Mouse (Mus musculus): ENCODE results near the gene Hpca.

The Hpca gene

GRCm38 (mm10) chr4:129136189-129136578, 14.3 kb upstream of the Hpca start:
- in situ Hi-C loops (cut with MboI, MseI), result no loop called here

GRCm38 (mm10) chr4:129135637-129136036, 13.8 kb upstream of the Hpca start:
- in situ Hi-C loops (cut with MboI, MseI), result no loop called here

- in situ Hi-C loops (cut with MboI, MseI), result no loop called here
Observed at GRCm38 (mm10) chr4:129134799-129135585, 13.2 kb upstream of the Hpca start.

- in situ Hi-C loops (cut with MboI, MseI), result no loop called here
Observed at GRCm38 (mm10) chr4:129130755-129131303, 9.0 kb upstream of the Hpca start.

GRCm38 (mm10) chr4:129130149-129130548, 8.3 kb upstream of the Hpca start:
- in situ Hi-C loops (cut with MboI, MseI), result no loop called here

- in situ Hi-C loops (cut with MboI, MseI), result no loop called here
Observed at GRCm38 (mm10) chr4:129129387-129129786, 7.6 kb upstream of the Hpca start.

- in situ Hi-C loops (cut with MboI, MseI), result no loop called here
Observed at GRCm38 (mm10) chr4:129128582-129129338, 6.9 kb upstream of the Hpca start.

GRCm38 (mm10) chr4:129125736-129126451, 4.1 kb upstream of the Hpca start:
- in situ Hi-C loops (cut with MboI, MseI), result no loop called here

GRCm38 (mm10) chr4:129124652-129125146, 2.9 kb upstream of the Hpca start:
- in situ Hi-C loops (cut with MboI, MseI), result no loop called here

- in situ Hi-C loops (cut with MboI, MseI), result no loop called here
Observed at GRCm38 (mm10) chr4:129122719-129123118, 883 bp upstream of the Hpca start.

- in situ Hi-C loops (cut with MboI, MseI), result no loop called here
Observed at GRCm38 (mm10) chr4:129122107-129122506, 271 bp upstream of the Hpca start.

GRCm38 (mm10) chr4:129120520-129121445, 1.1 kb downstream of the Hpca start:
- in situ Hi-C loops (cut with MboI, MseI), result no loop called here

GRCm38 (mm10) chr4:129119708-129120107, 2.1 kb downstream of the Hpca start:
- in situ Hi-C loops (cut with MboI, MseI), result no loop called here

GRCm38 (mm10) chr4:129117720-129118510, 3.9 kb downstream of the Hpca start:
- in situ Hi-C loops (cut with MboI, MseI), result no loop called here

GRCm38 (mm10) chr4:129116703-129117102, 5.1 kb downstream of the Hpca start:
- in situ Hi-C loops (cut with MboI, MseI), result no loop called here

GRCm38 (mm10) chr4:129113083-129113988, 8.5 kb downstream of the Hpca start:
- in situ Hi-C loops (cut with MboI, MseI), result no loop called here

- in situ Hi-C loops (cut with MboI, MseI), result no loop called here
Observed at GRCm38 (mm10) chr4:129112231-129112630, 9.6 kb downstream of the Hpca start.

GRCm38 (mm10) chr4:129111350-129111749, 10.5 kb downstream of the Hpca start:
- in situ Hi-C loops (cut with MboI, MseI), result no loop called here

- in situ Hi-C loops (cut with MboI, MseI), result no loop called here
Observed at GRCm38 (mm10) chr4:129110804-129111203, 11.0 kb downstream of the Hpca start.

Data from T-helper 1 cell (primary cell).